Mouse (Mus musculus) myocyte (in vitro differentiated cells): ENCODE measurements around the gene Cd70.

Experiments
- E2F4 ChIP-seq: IDR thresholded peaks from one replicate; pipeline ENCODE4 v1.6.1; 2011; ENCODE audit warnings: mild to moderate bottlenecking, control low read depth, moderate library complexity; ENCODE audit not compliant: insufficient read depth
- MAX ChIP-seq: IDR thresholded peaks from one replicate; pipeline ENCODE4 v1.6.1; 2011; ENCODE audit warnings: low read depth, mild to moderate bottlenecking, control low read depth
- MYOD1 ChIP-seq, 3 experiments: IDR thresholded peaks; one replicate each; pipeline ENCODE4 v1.6.1; 2011; ENCODE audit warnings: control low read depth in 2 of 3, low read depth in 2 of 3, mild to moderate bottlenecking in 2 of 3, moderate library complexity in 1 of 3; ENCODE audit not compliant: insufficient read length in 2 of 3, control insufficient read depth in 1 of 3
- MYOG ChIP-seq, 3 experiments: IDR thresholded peaks; one replicate each; pipeline ENCODE4 v1.6.1; 2011; ENCODE audit warnings: control low read depth in 2 of 3, low read depth in 2 of 3, mild to moderate bottlenecking in 2 of 3; ENCODE audit not compliant: insufficient read length in 2 of 3, control insufficient read depth in 1 of 3, insufficient read depth in 1 of 3
- POLR2A ChIP-seq: IDR thresholded peaks from one replicate; pipeline ENCODE4 v1.6.1; 2011; ENCODE audit warnings: low read depth, mild to moderate bottlenecking, control low read depth, moderate library complexity; ENCODE audit not compliant: insufficient read length
- TCF12 ChIP-seq: IDR thresholded peaks from one replicate; pipeline ENCODE4 v1.6.1; 2011; ENCODE audit warnings: mild to moderate bottlenecking, control low read depth; ENCODE audit not compliant: poor library complexity, insufficient read depth, severe bottlenecking
- USF1 ChIP-seq: IDR thresholded peaks from one replicate; pipeline ENCODE4 v1.6.1; 2011; ENCODE audit warnings: low read depth, mild to moderate bottlenecking, control low read depth, moderate library complexity

DNA sequence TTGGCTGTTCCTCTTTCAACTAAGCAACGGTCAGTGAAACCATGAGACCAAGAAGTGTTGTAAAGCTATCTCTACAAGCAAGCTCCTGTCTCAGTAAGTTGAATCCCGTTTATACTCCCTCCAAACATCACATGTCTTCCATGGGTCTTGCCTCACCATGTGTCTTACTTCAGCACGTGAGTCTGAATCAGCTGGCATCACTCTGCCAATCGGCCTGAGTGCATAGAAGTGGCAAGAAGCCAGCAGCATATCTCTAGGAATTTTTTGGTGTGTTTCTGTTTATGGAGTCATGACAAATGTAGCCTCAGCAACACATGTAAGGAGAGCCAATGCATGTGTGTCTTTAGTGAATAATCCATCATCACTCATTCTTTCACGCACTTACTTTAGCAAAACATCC lies 22.8 kb upstream of the Cd70 start:
- TF ChIP-seq POLR2A (no peak), MYOD1 (IDR thresholded peaks at IDR 0.05; ENCODE audit: control insufficient read depth in 1 of 3, insufficient read length in 2 of 3, low read depth in 2 of 3) (no peak), MYOG (IDR thresholded peaks at IDR 0.05; ENCODE audit: control insufficient read depth in 1 of 3, insufficient read depth in 1 of 3, insufficient read length in 2 of 3, low read depth in 2 of 3) (no peak), TCF12 (no peak), E2F4 (no peak), MAX (no peak), USF1 (peak; percentile 18)
